25 mouse cellular contexts compared by ENCODE assay signal in genomic region chr3:84776084-84776483, GRCm38 (mm10). TPM values are rescaled to one million over a fixed set of nuclear protein-coding genes. Genes with fewer than 3 reads are reported as not detected.
DNase-seq lines count a peak whose midpoint lies in the region; ATAC-seq lines count a peak whose summit lies in the region.
"Had no signal": no experiment of that assay in that cellular context is flagged by ENCODE, and none has a peak within 500 bp of the region (broad histone marks: within the 10 kb centered on the region; RNA-seq: fewer than 3 reads in every experiment).

No protein-coding gene starts in this region.

- no peak for ATAC-seq in embryonic facial prominence, embryonic 12.5 days (ENCODE audit: insufficient number of reproducible peaks, insufficient read depth, low FRiP score, low TSS enrichment)
- ATAC-seq in limb, embryonic 15.5 days (ENCODE audit: insufficient number of reproducible peaks, low FRiP score, low TSS enrichment, low read depth): no peak
- ATAC-seq in hindbrain, embryonic 14.5 days (ENCODE audit: low FRiP score): no peak
- ATAC-seq: activated CD4-positive, CD25-positive, alpha-beta regulatory T cell, adult 4 months; forebrain, embryonic 15.5 days; intestine, postnatal 0 days had no signal

- H3K27ac ChIP-seq in embryonic facial prominence, embryonic 12.5 days: peak overlapping the region; percentile 42; the same call in 1 of the 2 replicates
- no peak overlapping the region for H3K27ac ChIP-seq in embryonic facial prominence, embryonic 10.5 days (replicated peaks)
- H3K27ac ChIP-seq in limb, embryonic 15.5 days: peak overlapping the region; percentile 77
- H3K27ac ChIP-seq in hindbrain, embryonic 14.5 days: no peak overlapping the region
- H3K27ac ChIP-seq: forebrain, embryonic 10.5 days; forebrain, embryonic 15.5 days; hindbrain, embryonic 13.5 days had no signal

- H3K4me3 ChIP-seq in embryonic facial prominence, embryonic 12.5 days: no peak overlapping the region
- H3K4me3 ChIP-seq in embryonic facial prominence, embryonic 10.5 days: no peak overlapping the region
- no peak overlapping the region for H3K4me3 ChIP-seq in limb, embryonic 15.5 days
- H3K4me3 ChIP-seq in hindbrain, embryonic 14.5 days (replicated peaks; ENCODE audit: low read length): no peak overlapping the region
- H3K4me3 ChIP-seq: forebrain, embryonic 10.5 days; forebrain, embryonic 15.5 days; heart, embryonic 12.5 days; hindbrain, embryonic 13.5 days had no signal

- H3K36me3 ChIP-seq in embryonic facial prominence, embryonic 12.5 days: no peaks in the 10 kb centered on the region
- H3K36me3 ChIP-seq in embryonic facial prominence, embryonic 10.5 days (replicated peaks): no peaks in the 10 kb centered on the region
- no peaks in the 10 kb centered on the region for H3K36me3 ChIP-seq in limb, embryonic 15.5 days
- no peaks in the 10 kb centered on the region for H3K36me3 ChIP-seq in hindbrain, embryonic 14.5 days (replicated peaks; ENCODE audit: control insufficient read depth, insufficient read depth)
- H3K36me3 ChIP-seq: forebrain, embryonic 10.5 days; forebrain, embryonic 15.5 days; heart, embryonic 12.5 days; hindbrain, embryonic 13.5 days had no signal

- H3K4me2 ChIP-seq in embryonic facial prominence, embryonic 12.5 days (replicated peaks): no peak overlapping the region
- H3K4me2 ChIP-seq in limb, embryonic 15.5 days: no peak overlapping the region
- H3K4me2 ChIP-seq in hindbrain, embryonic 14.5 days (replicated peaks): no peak overlapping the region
- H3K4me2 ChIP-seq: forebrain, embryonic 15.5 days; heart, embryonic 12.5 days; hindbrain, embryonic 13.5 days; liver, embryonic 11.5 days had no signal

- DNase-seq in embryonic facial prominence, embryonic 10.5 days (ENCODE audit: low spot score): no peak
- peak; percentile 2 for DNase-seq in fibroblast of lung, adult 2 months (ENCODE audit: low read depth)
- DNase-seq in layer of hippocampus, postnatal 25 days (ENCODE audit: extremely low spot score in 1 of 2, low spot score in 1 of 2): no peak
- no peak for DNase-seq in hindbrain, embryonic 14.5 days (ENCODE audit: low spot score)
- DNase-seq in cerebellum, adult 8-10 months: no peak
- DNase-seq: adrenal gland, adult 8-10 months; cerebellum, adult 9-10 months; embryo, embryonic 11 days; gastrocnemius, postnatal 25 days; heart, adult 18-20 months; heart, postnatal 4 days; kidney, adult 9 months; kidney, postnatal 25 days; midbrain, embryonic 14.5 days; right cerebral cortex, postnatal 14 days had no signal

- H3K9me3 ChIP-seq in embryonic facial prominence, embryonic 12.5 days: no peaks in the 10 kb centered on the region
- 0 out of 2 replicates have a peak, but pooled peaks cover 2% of the 10 kb centered on the region for H3K9me3 ChIP-seq in embryonic facial prominence, embryonic 10.5 days
- H3K9me3 ChIP-seq in limb, embryonic 15.5 days: no peaks in the 10 kb centered on the region
- H3K9me3 ChIP-seq in hindbrain, embryonic 14.5 days (ENCODE audit: control insufficient read depth, low read length): no peaks in the 10 kb centered on the region
- H3K9me3 ChIP-seq: forebrain, embryonic 10.5 days; forebrain, embryonic 15.5 days; heart, embryonic 12.5 days; hindbrain, embryonic 13.5 days had no signal

- H3K9ac ChIP-seq in embryonic facial prominence, embryonic 12.5 days: no peak overlapping the region
- H3K9ac ChIP-seq in limb, embryonic 15.5 days: no peak overlapping the region
- no peak overlapping the region for H3K9ac ChIP-seq in hindbrain, embryonic 14.5 days
- H3K9ac ChIP-seq: forebrain, embryonic 15.5 days; heart, embryonic 12.5 days; hindbrain, embryonic 13.5 days had no signal

- H3K4me1 ChIP-seq in embryonic facial prominence, embryonic 12.5 days: peaks cover 13% of the 10 kb centered on the region; the same call in 1 of the 2 replicates
- H3K4me1 ChIP-seq in embryonic facial prominence, embryonic 10.5 days: peaks cover 22% of the 10 kb centered on the region
- H3K4me1 ChIP-seq in limb, embryonic 15.5 days: peaks cover 15% of the 10 kb centered on the region
- H3K4me1 ChIP-seq in hindbrain, embryonic 14.5 days (replicated peaks; ENCODE audit: control insufficient read depth, insufficient read depth, low read length): no peaks in the 10 kb centered on the region
- H3K4me1 ChIP-seq: forebrain, embryonic 15.5 days; heart, embryonic 12.5 days; hindbrain, embryonic 13.5 days had no signal

- H3K27me3 ChIP-seq in embryonic facial prominence, embryonic 12.5 days: no peaks in the 10 kb centered on the region
- H3K27me3 ChIP-seq in embryonic facial prominence, embryonic 10.5 days (replicated peaks; ENCODE audit: low read depth, poor library complexity, severe bottlenecking): no peaks in the 10 kb centered on the region
- no peaks in the 10 kb centered on the region for H3K27me3 ChIP-seq in limb, embryonic 15.5 days
- H3K27me3 ChIP-seq in hindbrain, embryonic 14.5 days (ENCODE audit: control insufficient read depth, insufficient read depth, low read length): no peaks in the 10 kb centered on the region
- H3K27me3 ChIP-seq: CH12.LX; forebrain, embryonic 15.5 days; heart, embryonic 12.5 days; hindbrain, embryonic 13.5 days had no signal

- WGBS in embryonic facial prominence, embryonic 12.5 days: 66% methylated on average over 1 of the region's 1 CpGs
- WGBS in embryonic facial prominence, embryonic 10.5 days: 82% methylated on average over 1 of the region's 1 CpGs
- WGBS in limb, embryonic 15.5 days: 50% methylated on average over 1 of the region's 1 CpGs
- WGBS in hindbrain, embryonic 14.5 days: 87% methylated on average over 1 of the region's 1 CpGs

RNA-seq across cellular contexts. Expression of gene Fbxw7, which starts 39.0 kb away (rescaled TPM):
- 13.8 and 14.1 TPM in 2 replicates for polyA plus RNA-seq in embryonic facial prominence, embryonic 12.5 days (2016; fragmentation: Nextera tagmentation; extraction: Ambion mirVana)
- polyA plus RNA-seq in embryonic facial prominence, embryonic 10.5 days (2016; fragmentation: Nextera tagmentation; extraction: Ambion mirVana): 8.5 and 9.1 TPM in 2 replicates
- 11.4 and 13.6 TPM in 2 replicates for polyA plus RNA-seq in limb, embryonic 15.5 days (2015; fragmentation: Nextera tagmentation; extraction: Ambion mirVana)
- total RNA-seq in layer of hippocampus, postnatal 25 days (2021): 100 to 1,000 TPM; 144 to 159 TPM
- 37.4 and 38.0 TPM in 2 replicates for polyA plus RNA-seq in hindbrain, embryonic 14.5 days (2014; fragmentation: Nextera tagmentation; extraction: Ambion mirVana)

Comparison
In these comparisons a context has a peak if more than half of its experiments do, and no peak if none do; other contexts are left out.
1. H3K27ac ChIP-seq: peak in embryonic facial prominence, embryonic 12.5 days (single experiment) and limb, embryonic 15.5 days (single experiment); none in embryonic facial prominence, embryonic 10.5 days (single experiment) and hindbrain, embryonic 14.5 days (single experiment).